Mouse (Mus musculus) embryo, embryonic 11 days (tissue): ENCODE data around the gene Cdh4.

Source experiments
- DNase-seq: peaks from one replicate; pipeline ENCODE4 v3.0.0-alpha.2; 2015

Cdh4 gene

GRCm38 (mm10) chr2:179476622-179477021 lies 34.4 kb downstream of the Cdh4 start:
- DNase-seq = peak; percentile 52

GRCm38 (mm10) chr2:179480800-179481200 lies 38.6 kb downstream of the Cdh4 start:
- no peak for DNase-seq

- DNase-seq = no peak
These were observed 39.1 kb downstream of the Cdh4 start for GRCm38 (mm10) chr2:179481363-179481762.

GRCm38 (mm10) chr2:179488526-179489139 lies 46.4 kb downstream of the Cdh4 start:
- DNase-seq = no peak

- DNase-seq = no peak
These were observed 49.7 kb downstream of the Cdh4 start for GRCm38 (mm10) chr2:179491891-179492290.

- no peak for DNase-seq
These were observed 52.0 kb downstream of the Cdh4 start for GRCm38 (mm10) chr2:179494276-179494675.

GRCm38 (mm10) chr2:179510439-179510838 lies 68.2 kb downstream of the Cdh4 start:
- no peak for DNase-seq

- no peak for DNase-seq
These were observed 74.3 kb downstream of the Cdh4 start for GRCm38 (mm10) chr2:179516559-179516958.

- no peak for DNase-seq
These were observed 76.3 kb downstream of the Cdh4 start for GRCm38 (mm10) chr2:179518456-179519032.

GRCm38 (mm10) chr2:179519161-179519560 lies 76.9 kb downstream of the Cdh4 start:
- no peak for DNase-seq

GRCm38 (mm10) chr2:179519931-179520330 lies 77.7 kb downstream of the Cdh4 start:
- DNase-seq = no peak

- DNase-seq = no peak
These were observed 78.7 kb downstream of the Cdh4 start for GRCm38 (mm10) chr2:179520941-179521340.

GRCm38 (mm10) chr2:179521444-179521843 lies 79.2 kb downstream of the Cdh4 start:
- no peak for DNase-seq

- peak; percentile 50 for DNase-seq
These were observed 79.9 kb downstream of the Cdh4 start for GRCm38 (mm10) chr2:179522141-179522540.

- no peak for DNase-seq
These were observed 84.7 kb downstream of the Cdh4 start for GRCm38 (mm10) chr2:179526976-179527375.

- DNase-seq = no peak
These were observed 88.3 kb downstream of the Cdh4 start for GRCm38 (mm10) chr2:179530436-179531040.

- DNase-seq = no peak
These were observed 91.0 kb downstream of the Cdh4 start for GRCm38 (mm10) chr2:179533196-179533595.

- no peak for DNase-seq
These were observed 91.7 kb downstream of the Cdh4 start for GRCm38 (mm10) chr2:179533881-179534280.

- no peak for DNase-seq
These were observed 93.0 kb downstream of the Cdh4 start for GRCm38 (mm10) chr2:179535204-179535603.

- no peak for DNase-seq
These were observed 94.5 kb downstream of the Cdh4 start for GRCm38 (mm10) chr2:179536762-179537161.

- DNase-seq = peak; percentile 77
These were observed 95.2 kb downstream of the Cdh4 start for GRCm38 (mm10) chr2:179537390-179537789.

- DNase-seq = no peak
These were observed 95.7 kb downstream of the Cdh4 start for GRCm38 (mm10) chr2:179537800-179538450.

GRCm38 (mm10) chr2:179538535-179538934 lies 96.3 kb downstream of the Cdh4 start:
- DNase-seq = no peak
